Mouse (Mus musculus): ENCODE measurements around the gene Jmjd6. TPM values are rescaled to one million over a fixed set of nuclear protein-coding genes. Genes with fewer than 3 reads are reported as not detected.

Gene Jmjd6
- 10 to 100 TPM; 17.7 to 27.2 (median 21.4) TPM for total RNA-seq (2022)

GRCm38 (mm10) chr11:116843261-116844233 lies at the start of gene Jmjd6, which contains the start of gene Mettl23:
TSS of gene Jmjd6 (minus strand) at chr11:116843449.
TSS of gene Mettl23 (plus strand) at chr11:116843278.
- DNase-seq (ENCODE audit: low spot score in 2 of 2): peak; percentile 95 to 98

GRCm38 (mm10) chr11:116887136-116887535 lies 43.9 kb upstream of the Jmjd6 start:
- DNase-seq (ENCODE audit: low spot score in 2 of 2): no peak

- DNase-seq (ENCODE audit: low spot score in 2 of 2): peak; percentile 62 to 64
Measured at GRCm38 (mm10) chr11:116885275-116886151, 42.3 kb upstream of the Jmjd6 start.

DNA sequence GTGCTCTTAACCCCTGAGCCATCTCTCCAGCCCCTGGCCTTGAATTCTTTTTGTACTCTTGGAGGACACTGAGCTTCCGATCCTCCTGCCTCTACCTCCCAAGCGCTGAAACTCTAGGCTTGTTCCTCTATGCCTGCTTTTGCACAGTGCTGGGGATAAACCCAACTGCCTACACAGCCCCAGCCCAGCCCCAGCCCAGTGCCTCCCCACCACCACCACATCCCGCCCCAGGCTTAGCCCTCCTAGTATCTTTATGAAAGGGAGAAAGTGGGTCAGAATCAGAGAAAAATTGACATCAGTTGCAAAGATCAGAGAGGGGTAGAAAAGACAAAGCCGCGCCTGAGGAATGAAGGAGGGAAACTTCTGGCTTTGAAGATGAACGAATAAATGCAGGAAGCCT lies 40.8 kb upstream of the Jmjd6 start:
- no peak for DNase-seq (ENCODE audit: low spot score in 2 of 2)

GRCm38 (mm10) chr11:116882446-116882845 lies 39.2 kb upstream of the Jmjd6 start:
- no peak for DNase-seq (ENCODE audit: low spot score in 2 of 2)

- DNase-seq (ENCODE audit: low spot score in 2 of 2): no peak
Measured at GRCm38 (mm10) chr11:116881440-116881839, 38.2 kb upstream of the Jmjd6 start.

GRCm38 (mm10) chr11:116880839-116881238 lies 37.6 kb upstream of the Jmjd6 start:
- no peak for DNase-seq (ENCODE audit: low spot score in 2 of 2)

DNA sequence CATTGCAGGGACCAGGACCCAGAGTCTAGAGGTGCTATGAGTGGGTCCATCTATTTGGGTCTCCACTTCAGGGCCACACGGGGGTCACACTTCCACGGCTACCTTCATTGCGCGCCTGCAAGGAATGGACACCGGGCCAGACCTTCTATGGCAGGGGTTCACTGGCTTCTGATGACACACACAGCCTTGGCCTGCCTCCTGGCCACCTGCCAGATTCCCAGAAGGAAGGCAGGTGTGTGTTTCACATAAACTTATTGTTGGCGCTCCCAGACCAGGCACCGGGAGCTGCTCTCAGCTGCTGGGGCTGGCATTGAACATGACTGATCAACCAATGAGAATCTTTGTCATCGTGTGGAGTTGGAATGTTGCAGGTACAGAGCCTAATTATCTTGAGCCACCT lies 35.2 kb upstream of the Jmjd6 start:
- DNase-seq (ENCODE audit: low spot score in 2 of 2): no peak

- DNase-seq (ENCODE audit: low spot score in 2 of 2): no peak
Measured at GRCm38 (mm10) chr11:116873987-116874386, 30.7 kb upstream of the Jmjd6 start.

DNA sequence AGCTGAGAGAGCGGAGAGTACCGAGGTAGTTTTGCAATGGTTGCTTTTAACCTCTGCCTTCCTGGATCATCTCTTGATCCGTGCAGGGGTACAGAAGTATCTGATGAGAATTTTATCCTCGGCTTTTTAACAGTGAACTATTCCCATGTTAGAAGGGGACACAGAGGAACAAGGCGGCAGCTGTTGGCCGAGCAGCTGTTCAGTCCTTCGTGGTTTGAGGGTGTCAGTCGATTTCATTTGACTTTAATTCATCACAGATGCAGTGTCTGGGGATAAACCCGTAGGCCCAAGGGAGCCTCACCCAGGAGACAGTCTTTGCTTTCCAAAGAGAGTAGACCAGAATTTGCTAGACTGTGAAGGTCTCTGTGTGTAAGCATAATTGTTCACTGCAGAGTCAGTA lies 28.3 kb upstream of the Jmjd6 start:
- no peak for DNase-seq (ENCODE audit: low spot score in 2 of 2)

DNA sequence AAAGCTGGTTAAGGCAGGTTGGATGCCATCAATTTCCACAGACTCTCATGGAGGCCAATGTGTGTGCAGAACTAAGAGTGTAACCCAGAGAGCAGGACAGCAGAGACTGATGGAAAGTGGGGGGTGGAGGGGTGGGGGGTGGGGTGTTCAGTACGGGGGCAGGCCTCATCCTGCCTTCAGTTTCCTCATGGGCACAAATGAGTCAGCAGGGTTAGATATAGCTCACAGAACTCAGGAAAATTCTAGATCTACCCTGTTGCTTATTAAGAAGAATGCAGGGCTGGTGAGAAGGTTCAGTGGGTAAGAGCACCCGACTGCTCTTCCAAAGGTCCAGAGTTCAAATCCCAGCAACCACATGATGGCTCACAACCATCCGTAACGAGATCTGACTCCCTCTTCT lies 26.4 kb upstream of the Jmjd6 start:
- no peak for DNase-seq (ENCODE audit: low spot score in 2 of 2)

DNA sequence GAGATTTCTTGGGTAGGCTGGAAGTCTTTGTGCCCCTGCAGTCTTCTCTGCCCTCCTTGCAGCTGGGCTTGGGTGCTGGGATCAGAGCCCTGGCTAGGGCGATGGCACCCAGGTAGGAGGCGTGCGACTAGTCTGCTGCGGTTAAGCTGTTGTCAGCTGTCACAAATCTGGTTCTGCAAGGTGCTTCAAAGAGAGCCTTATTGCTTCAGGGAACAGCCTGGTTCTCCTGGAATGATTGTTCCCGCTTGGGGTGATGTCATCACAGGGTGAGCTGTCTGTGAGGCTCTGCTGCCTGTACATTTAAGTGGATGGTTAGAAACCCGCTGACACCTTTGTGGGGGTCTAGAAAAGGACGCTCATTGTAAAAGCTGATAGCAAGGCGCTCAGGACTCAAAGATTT lies 26.0 kb upstream of the Jmjd6 start:
- DNase-seq (ENCODE audit: low spot score in 2 of 2): no peak

DNA sequence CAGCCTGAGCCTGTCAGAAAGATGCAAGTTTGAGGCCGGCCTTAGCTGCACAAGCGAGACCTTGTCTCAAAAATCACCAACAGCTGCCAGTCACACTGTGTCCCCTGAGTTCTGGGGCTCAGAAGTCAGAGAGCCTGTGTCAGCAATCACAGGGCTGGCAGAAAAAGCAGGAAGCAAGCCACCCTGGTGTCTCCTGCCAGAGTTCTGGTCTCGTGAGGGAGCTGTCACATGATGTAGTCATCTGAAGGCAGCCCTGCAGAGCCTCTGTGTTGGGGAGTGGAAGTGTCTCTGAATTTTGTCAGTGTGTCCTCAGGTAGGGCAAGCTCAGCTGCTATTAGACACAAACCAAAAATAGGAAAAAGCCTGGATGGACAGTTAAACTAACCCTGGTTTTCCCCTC lies 24.9 kb upstream of the Jmjd6 start:
- peak in 1 of 2 experiments; percentile 34 for DNase-seq (ENCODE audit: low spot score in 2 of 2)

GRCm38 (mm10) chr11:116865945-116866585 lies 22.8 kb upstream of the Jmjd6 start:
- DNase-seq (ENCODE audit: low spot score in 2 of 2): no peak

DNA sequence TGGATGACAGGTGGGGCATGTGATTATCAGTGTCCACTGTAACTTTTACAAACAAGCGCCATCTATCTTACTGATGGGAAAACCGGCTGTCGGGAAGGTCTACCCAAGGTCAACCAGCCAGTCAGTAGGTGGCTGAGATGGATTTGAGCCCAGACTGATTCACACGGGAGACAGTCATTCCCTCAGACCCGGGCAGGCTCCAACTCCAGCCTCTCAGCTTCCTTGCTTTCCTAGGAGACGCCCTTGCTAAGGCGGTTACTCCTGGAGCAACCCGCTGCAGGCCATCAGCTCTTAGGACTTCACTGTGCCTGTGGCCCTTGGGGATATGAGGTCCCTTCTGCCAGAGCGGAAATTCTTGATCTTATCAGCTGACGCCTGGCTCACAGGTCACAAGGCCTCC lies 21.2 kb upstream of the Jmjd6 start:
- no peak for DNase-seq (ENCODE audit: low spot score in 2 of 2)

- DNase-seq (ENCODE audit: low spot score in 2 of 2): no peak
Measured at GRCm38 (mm10) chr11:116857183-116857850, 14.1 kb upstream of the Jmjd6 start.

DNA sequence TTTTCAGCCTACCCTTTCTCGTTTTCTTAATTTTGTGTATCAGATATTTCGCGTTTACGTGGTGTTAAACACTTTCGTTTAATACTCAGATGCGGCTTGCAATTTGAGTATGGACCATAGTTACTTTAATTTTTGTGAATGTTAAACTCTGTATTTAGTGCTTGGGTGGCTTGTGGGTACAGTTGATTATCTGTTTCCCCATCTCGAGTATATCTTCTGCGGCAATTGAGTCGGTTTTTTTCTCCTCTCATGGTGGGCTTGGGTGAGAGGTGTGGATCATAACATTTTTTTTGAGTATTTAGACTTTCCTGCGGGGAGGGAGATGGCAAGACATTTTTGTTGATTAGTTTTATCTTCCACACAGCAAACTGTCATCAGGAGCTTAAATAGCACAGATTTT lies 11.0 kb upstream of the Jmjd6 start:
- DNase-seq (ENCODE audit: low spot score in 2 of 2): no peak

DNA sequence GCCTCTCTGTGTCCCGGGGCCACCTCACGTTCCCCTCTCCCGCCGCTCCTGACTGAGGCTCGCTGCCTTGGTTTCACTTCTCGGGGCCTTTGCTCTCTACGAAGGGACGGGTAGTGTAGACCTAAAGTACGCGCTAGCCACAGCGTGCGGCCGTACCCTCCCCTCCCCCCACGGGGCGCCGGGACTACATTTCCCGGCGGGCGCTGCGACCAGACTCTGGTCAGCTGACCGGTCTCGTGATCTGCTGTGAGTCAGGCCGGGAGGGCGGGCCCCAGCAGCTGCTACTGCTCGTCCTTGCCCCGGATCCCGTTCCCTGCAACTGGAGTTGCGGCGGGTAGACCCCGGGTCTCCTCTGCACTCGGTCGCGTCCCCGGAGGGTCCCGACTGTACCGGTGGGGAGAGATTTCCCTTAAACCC lies 10.3 kb upstream of the Jmjd6 start:
- peak; percentile 96 to 98 for DNase-seq (ENCODE audit: low spot score in 2 of 2)

GRCm38 (mm10) chr11:116852891-116853511 lies 9.8 kb upstream of the Jmjd6 start, which contains the start of gene Srsf2:
TSS of gene Srsf2 (minus strand) at chr11:116853094.
- peak; percentile 94 to 95 for DNase-seq (ENCODE audit: low spot score in 2 of 2)

GRCm38 (mm10) chr11:116852291-116852890 lies 9.1 kb upstream of the Jmjd6 start, which contains the start of gene Mfsd11:
TSS of gene Mfsd11 (plus strand) at chr11:116852440.
- DNase-seq (ENCODE audit: low spot score in 2 of 2): peak; percentile 51 to 67

Data from gastrocnemius, adult 8-10 months (tissue).